Mouse (Mus musculus) hindbrain, embryonic 15.5 days (tissue): ENCODE data around the gene Cog5. TPM values are rescaled to one million over a fixed set of nuclear protein-coding genes. Genes with fewer than 3 reads are reported as not detected.
"Not testable (repeated sequence)": the region's sequence is repeated elsewhere in the genome, so short reads cannot be mapped to it uniquely, and the experiment has no call there.

Source experiments
- ATAC-seq: fragments of 200-750 bp; cut with Nextera tagmentation; 2 replicates; pipeline ENCODE4 v1.8.0; 2017; ENCODE audit warnings: low read depth, moderate number of reproducible peaks, moderate TSS enrichment; ENCODE audit not compliant: low FRiP score
- H3K27ac ChIP-seq: fragments of 300-500 bp; sonication (generic); replicated peaks from 2 replicates; pipeline ENCODE4 v1.5.1; 2015; ENCODE audit warnings: mild to moderate bottlenecking, inconsistent platforms
- H3K27me3 ChIP-seq: fragments of 300-500 bp; sonication (generic); 2 replicates; pipeline ENCODE4 v1.6.1; 2015; ENCODE audit warnings: control low read depth, inconsistent platforms
- H3K36me3 ChIP-seq: fragments of 300-500 bp; sonication (generic); 2 replicates; pipeline ENCODE4 v1.6.1; 2015; ENCODE audit warnings: control low read depth, inconsistent platforms
- H3K4me1 ChIP-seq: fragments of 300-500 bp; sonication (generic); replicated peaks from 2 replicates; pipeline ENCODE4 v1.6.1; 2015; ENCODE audit warnings: control low read depth, inconsistent platforms
- H3K4me2 ChIP-seq: fragments of 300-500 bp; sonication (generic); 2 replicates; pipeline ENCODE4 v1.6.1; 2015; ENCODE audit warnings: moderate library complexity, mild to moderate bottlenecking, inconsistent platforms
- H3K4me3 ChIP-seq: fragments of 300-500 bp; sonication (generic); 2 replicates; pipeline ENCODE4 v1.5.1; 2015; ENCODE audit warnings: mild to moderate bottlenecking, inconsistent platforms
- H3K9ac ChIP-seq: fragments of 300-500 bp; sonication (generic); 2 replicates; pipeline ENCODE4 v1.6.1; 2015; ENCODE audit warnings: inconsistent platforms
- H3K9me3 ChIP-seq: fragments of 300-500 bp; sonication (generic); 2 replicates; pipeline ENCODE4 v1.6.1; 2016; ENCODE audit warnings: control low read depth, inconsistent platforms
- WGBS: fragments of 180-500 bp; shearing (Covaris S2); methylation state at CpG from one replicate; pipeline ENCODE4 v1.1.7; 2015; 5-methylcytosine and 5-hydroxymethylcytosine counted together
- polyA plus RNA-seq: library from polyadenylated mRNA; unstranded; fragments of >200 nt; fragmentation: Nextera tagmentation; extraction: Ambion mirVana; gene quantifications from 2 replicates; pipeline ENCODE4 v1.2.1, GENCODE M21; 2015

Cog5 gene
- 26.9 and 28.1 TPM in 2 replicates for polyA plus RNA-seq

- peak within 1 kb of the TSS; percentile 71 for H3K4me3 ChIP-seq
- ATAC-seq: peak; percentile 98
- WGBS: under 1% methylated on average over 47 of the region's 47 CpGs
- peak within 1 kb of the TSS; percentile 83 for H3K27ac ChIP-seq
- H3K4me1 ChIP-seq: peaks cover 12% of the 10 kb centered on the region
- H3K4me2 ChIP-seq: peak within 1 kb of the TSS; percentile 69
- no peaks in the 10 kb centered on the region for H3K9me3 ChIP-seq
- peak within 1 kb of the TSS; percentile 71 for H3K9ac ChIP-seq
- H3K36me3 ChIP-seq: no peaks in the 10 kb centered on the region
- H3K27me3 ChIP-seq: no peaks in the 10 kb centered on the region
Measured at GRCm38 (mm10) chr12:31654197-31654964, at the start of gene Cog5, which contains the start of gene Dus4l. Gene Cog5 (plus strand): TSS chr12:31654869. Gene Dus4l (minus strand): TSS chr12:31654826.

GRCm38 (mm10) chr12:31604894-31605293 is 49.8 kb upstream of the Cog5 start:
- Histone ChIP-seq H3K4me3 (no peak overlapping the region), H3K27ac (no peak overlapping the region), H3K4me1 (no peaks in the 10 kb centered on the region), H3K27me3 (no peaks in the 10 kb centered on the region), H3K36me3 (no peaks in the 10 kb centered on the region), H3K4me2 (no peak overlapping the region), H3K9me3 (no peaks in the 10 kb centered on the region), H3K9ac (no peak overlapping the region)
- 83% methylated on average over 3 of the region's 3 CpGs for WGBS
- no peak for ATAC-seq

GRCm38 (mm10) chr12:31608138-31608537 is 46.5 kb upstream of the Cog5 start:
- WGBS: 14% methylated on average over 3 of the region's 3 CpGs
- Histone ChIP-seq H3K36me3 (no peaks in the 10 kb centered on the region), H3K9ac (no peak overlapping the region), H3K4me2 (no peak overlapping the region), H3K4me3 (no peak overlapping the region), H3K9me3 (no peaks in the 10 kb centered on the region), H3K27me3 (no peaks in the 10 kb centered on the region), H3K4me1 (no peaks in the 10 kb centered on the region), H3K27ac (no peak overlapping the region)
- ATAC-seq: no peak

- Histone ChIP-seq H3K27ac (no peak overlapping the region), H3K27me3 (no peaks in the 10 kb centered on the region)
- no peak for ATAC-seq
Measured at GRCm38 (mm10) chr12:31613353-31613752, 41.3 kb upstream of the Cog5 start.

GRCm38 (mm10) chr12:31620106-31620505 is 34.6 kb upstream of the Cog5 start:
- H3K27ac ChIP-seq: no peak overlapping the region
- H3K4me3 ChIP-seq: no peak overlapping the region
- ATAC-seq: no peak
- H3K4me1 ChIP-seq: no peaks in the 10 kb centered on the region
- H3K9me3 ChIP-seq: no peaks in the 10 kb centered on the region
- peaks cover 6% of the 10 kb centered on the region for H3K36me3 ChIP-seq
- H3K9ac ChIP-seq: no peak overlapping the region
- no peak overlapping the region for H3K4me2 ChIP-seq
- 89% methylated on average over 8 of the region's 8 CpGs for WGBS
- H3K27me3 ChIP-seq: no peaks in the 10 kb centered on the region

More at GRCm38 (mm10) chr12:31613353-31613752, 41.3 kb upstream of the Cog5 start:
- Histone ChIP-seq H3K9me3 (no peaks in the 10 kb centered on the region), H3K4me1 (no peaks in the 10 kb centered on the region), H3K4me3 (no peak overlapping the region), H3K36me3 (peaks cover 6% of the 10 kb centered on the region), H3K9ac (no peak overlapping the region), H3K4me2 (no peak overlapping the region)
- WGBS: 53% methylated on average over 4 of the region's 4 CpGs

- H3K36me3 ChIP-seq: no peaks in the 10 kb centered on the region
- no peak overlapping the region for H3K9ac ChIP-seq
- no peak overlapping the region for H3K4me3 ChIP-seq
- no peaks in the 10 kb centered on the region for H3K27me3 ChIP-seq
- no peaks in the 10 kb centered on the region for H3K9me3 ChIP-seq
- H3K4me2 ChIP-seq: no peak overlapping the region
- H3K27ac ChIP-seq: no peak overlapping the region
- 93% methylated on average over 1 of the region's 1 CpGs for WGBS
- no peak for ATAC-seq
- no peaks in the 10 kb centered on the region for H3K4me1 ChIP-seq
Measured at GRCm38 (mm10) chr12:31625016-31625415, 29.7 kb upstream of the Cog5 start.

- 94% methylated on average over 9 of the region's 9 CpGs for WGBS
- H3K27ac ChIP-seq, H3K4me2 ChIP-seq, ATAC-seq, H3K36me3 ChIP-seq, H3K27me3 ChIP-seq, H3K9me3 ChIP-seq, H3K9ac ChIP-seq, H3K4me1 ChIP-seq, H3K4me3 ChIP-seq: not testable (repeated sequence)
Measured at GRCm38 (mm10) chr12:31628396-31628795, 26.3 kb upstream of the Cog5 start.

- Histone ChIP-seq H3K4me2 (peak overlapping the region; percentile 84), H3K9me3 (no peaks in the 10 kb centered on the region), H3K4me1 (peaks cover 17% of the 10 kb centered on the region), H3K36me3 (no peaks in the 10 kb centered on the region), H3K9ac (peak overlapping the region; percentile 68), H3K4me3 (peak overlapping the region; percentile 56), H3K27ac (peak overlapping the region; percentile 77; the same call in 1 of the 2 replicates), H3K27me3 (no peaks in the 10 kb centered on the region)
- 9% methylated on average over 13 of the region's 13 CpGs for WGBS
- ATAC-seq: peak; percentile 47; the same call in 1 of the 2 replicates
Measured at GRCm38 (mm10) chr12:31633970-31634342, 20.7 kb upstream of the Cog5 start.

- peak within 1 kb of the TSS; percentile 77 for H3K27ac ChIP-seq
- peak within 1 kb of the TSS; percentile 68 for H3K9ac ChIP-seq
- peak within 1 kb of the TSS; percentile 56 for H3K4me3 ChIP-seq
- H3K27me3 ChIP-seq: no peaks in the 10 kb centered on the region
- 1% methylated on average over 66 of the region's 73 CpGs for WGBS
- H3K4me1 ChIP-seq: peaks cover 17% of the 10 kb centered on the region
- H3K4me2 ChIP-seq: peak within 1 kb of the TSS; percentile 84
- no peaks in the 10 kb centered on the region for H3K9me3 ChIP-seq
- peak; percentile 89 for ATAC-seq
- H3K36me3 ChIP-seq: no peaks in the 10 kb centered on the region
Measured at GRCm38 (mm10) chr12:31634343-31635239, 20.1 kb upstream of the Cog5 start, which contains the start of gene Bcap29. Gene Bcap29 (minus strand): TSS chr12:31634658.

GRCm38 (mm10) chr12:31635240-31635607 is 19.4 kb upstream of the Cog5 start:
- peak overlapping the region; percentile 68; the same call in 1 of the 2 replicates for H3K9ac ChIP-seq
- no peaks in the 10 kb centered on the region for H3K27me3 ChIP-seq
- ATAC-seq: no peak
- peaks cover 17% of the 10 kb centered on the region for H3K4me1 ChIP-seq
- H3K4me2 ChIP-seq: peak overlapping the region; percentile 84
- H3K4me3 ChIP-seq: peak overlapping the region; percentile 56
- no peaks in the 10 kb centered on the region for H3K9me3 ChIP-seq
- peak overlapping the region; percentile 77; the same call in 1 of the 2 replicates for H3K27ac ChIP-seq
- 72% methylated on average over 3 of the region's 3 CpGs for WGBS
- H3K36me3 ChIP-seq: no peaks in the 10 kb centered on the region

GRCm38 (mm10) chr12:31653611-31654010 is 1.1 kb upstream of the Cog5 start:
- no peaks in the 10 kb centered on the region for H3K36me3 ChIP-seq
- H3K4me1 ChIP-seq: peaks cover 12% of the 10 kb centered on the region
- no peak overlapping the region for H3K9ac ChIP-seq
- no peak overlapping the region for H3K27ac ChIP-seq
- peak overlapping the region; percentile 69 for H3K4me2 ChIP-seq
- no peaks in the 10 kb centered on the region for H3K9me3 ChIP-seq
- WGBS: 76% methylated on average over 5 of the region's 5 CpGs
- no peak for ATAC-seq
- no peaks in the 10 kb centered on the region for H3K27me3 ChIP-seq
- H3K4me3 ChIP-seq: peak overlapping the region; percentile 71; the same call in 1 of the 2 replicates
